Mouse (Mus musculus) heart, adult 2 months (tissue): ENCODE measurements around the gene Plaur. TPM values are rescaled to one million over a fixed set of nuclear protein-coding genes. Genes with fewer than 3 reads are reported as not detected.
A peak's percentile ranks its signal among the peaks of the same experiment; 100 is the strongest.

ENCODE experiments used
- DNase-seq, 2 experiments: peaks; one replicate each; pipeline ENCODE4 v3.0.0; 2021
- H3K27ac ChIP-seq: fragments of 200-600 bp; 2 replicates; pipeline ENCODE4 v1.8.1; 2022
- H3K27me3 ChIP-seq: fragments of 200-500 bp; 2 replicates; pipeline ENCODE4 v1.6.1; 2012; ENCODE audit warnings: mild to moderate bottlenecking, low read length, inconsistent platforms, mixed read lengths; ENCODE audit not compliant: control insufficient read depth, insufficient read depth
- H3K36me3 ChIP-seq: fragments of 200-500 bp; 2 replicates; pipeline ENCODE4 v1.6.1; 2012; ENCODE audit warnings: low read length, inconsistent platforms; ENCODE audit not compliant: control insufficient read depth, insufficient read depth
- H3K4me1 ChIP-seq: fragments of 200-500 bp; 2 replicates; pipeline ENCODE4 v1.6.1; 2011; ENCODE audit warnings: low read length; ENCODE audit not compliant: control insufficient read depth, insufficient read depth
- H3K4me3 ChIP-seq: fragments of 200-600 bp; 2 replicates; pipeline ENCODE4 v1.8.1; 2022
- H3K79me2 ChIP-seq: fragments of 200-500 bp; replicated peaks from 2 replicates; pipeline ENCODE4 v1.6.1; 2012; ENCODE audit warnings: mild to moderate bottlenecking, inconsistent platforms, low read length, moderate library complexity, mixed read lengths; ENCODE audit not compliant: control insufficient read depth, insufficient read depth
- H3K9ac ChIP-seq: fragments of 200-500 bp; 2 replicates; pipeline ENCODE4 v1.6.1; 2012; ENCODE audit warnings: low read depth, mild to moderate bottlenecking, control low read depth, inconsistent platforms, low read length, mixed read lengths
- CTCF ChIP-seq: fragments of 200-600 bp; IDR thresholded peaks from 2 replicates; pipeline ENCODE4 v1.8.1; 2022; ENCODE audit warnings: antibody characterized with exemption, mild to moderate bottlenecking, moderate library complexity
- EP300 ChIP-seq: fragments of 200-500 bp; IDR thresholded peaks from 2 replicates; pipeline ENCODE4 v1.6.1; 2011; ENCODE audit warnings: low read depth, low read length, control low read depth; ENCODE audit not compliant: insufficient read depth
- POLR2A ChIP-seq: fragments of 200-500 bp; IDR thresholded peaks from 2 replicates; pipeline ENCODE4 v1.6.1; 2011; ENCODE audit warnings: mild to moderate bottlenecking, low read depth, low read length, control low read depth; ENCODE audit not compliant: insufficient read depth
- WGBS: fragments of 180-500 bp; shearing (Covaris S2); methylation state at CpG from one replicate; pipeline ENCODE4 v1.1.7; 2018; 5-methylcytosine and 5-hydroxymethylcytosine counted together
- intact Hi-C: fragments of 180-260 bp; cut with DNase I; formaldehyde crosslinking; loops from one replicate; pipeline ENCODE4 v1.15.1; 2025
- polyA plus RNA-seq: library from polyadenylated mRNA; depleted of rRNA; stranded (reverse); fragments of >200 nt; gene quantifications from 2 replicates; pipeline ENCODE4 v1.2.3, GENCODE M21; 2012
- total RNA-seq, 2 experiments: library from RNA; stranded (reverse); gene quantifications; 2 replicates each; pipeline ENCODE4 v1.2.3; 2021

Plaur gene
- total and polyA plus RNA-seq, 3 experiments: 3.3 to 5.0 (median 3.6) TPM

DNA sequence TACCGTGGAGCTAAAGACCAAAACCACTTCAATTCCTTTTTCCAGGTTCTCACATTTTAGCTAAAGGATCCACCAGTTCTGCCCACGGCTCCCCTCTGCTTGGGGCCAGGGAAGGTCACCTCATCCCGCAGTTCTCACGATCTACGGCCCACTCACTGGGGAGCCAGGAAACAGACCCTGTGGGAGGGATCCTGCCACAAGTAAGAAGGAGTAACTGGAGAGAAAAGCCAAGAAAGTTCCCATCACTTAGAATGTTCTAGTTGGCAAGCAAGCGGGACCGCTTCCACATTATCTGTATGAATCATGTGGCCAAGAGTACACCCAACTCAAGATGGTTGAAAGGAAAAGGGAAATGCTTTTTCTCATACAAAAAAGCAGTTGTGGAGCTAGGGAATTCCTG lies 14.6 kb downstream of the Plaur start:
- TF ChIP-seq EP300: no peak
- no peak for TF ChIP-seq CTCF
- no peak for TF ChIP-seq POLR2A
- Histone ChIP-seq H3K36me3 (no peaks in the 10 kb centered on the region), H3K27ac (no peak overlapping the region), H3K27me3 (no peaks in the 10 kb centered on the region), H3K4me3 (no peak overlapping the region), H3K9ac (no peak overlapping the region), H3K79me2 (no peaks in the 10 kb centered on the region), H3K4me1 (no peaks in the 10 kb centered on the region)
- intact Hi-C loops: loop anchor here (5.0 kb wide), 1 partner anchor 185 kb away; no protein-coding TSS in a partner anchor
- WGBS: 54% methylated on average over 7 of the region's 7 CpGs
- DNase-seq: no peak

DNA sequence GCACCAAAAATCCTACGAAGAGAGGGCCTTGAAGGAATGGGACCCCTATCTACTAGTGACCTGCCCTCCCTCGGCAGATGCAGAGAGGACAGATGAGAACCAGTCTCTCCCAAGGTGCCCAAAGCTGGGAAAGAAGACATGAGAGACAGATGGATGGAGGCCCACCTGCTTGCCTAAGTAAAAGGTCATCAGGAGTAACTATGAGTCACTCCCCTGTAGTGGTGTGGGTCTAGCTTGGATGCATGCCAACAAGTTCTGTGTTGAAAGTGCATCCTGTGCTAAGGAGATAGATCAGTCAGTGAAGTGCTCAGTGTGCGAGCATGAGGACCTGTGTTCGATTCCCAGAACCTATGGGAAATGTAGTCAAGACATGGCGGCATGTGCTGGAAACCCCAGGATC lies 16.6 kb downstream of the Plaur start:
- H3K27me3 ChIP-seq: no peaks in the 10 kb centered on the region

GRCm38 (mm10) chr7:24479685-24480084 lies 17.4 kb downstream of the Plaur start:
- TF ChIP-seq POLR2A (no peak), EP300 (no peak), CTCF (no peak)
- Histone ChIP-seq H3K4me3 (no peak overlapping the region), H3K4me1 (no peaks in the 10 kb centered on the region), H3K79me2 (no peaks in the 10 kb centered on the region), H3K9ac (no peak overlapping the region), H3K36me3 (no peaks in the 10 kb centered on the region), H3K27ac (no peak overlapping the region), H3K27me3 (no peaks in the 10 kb centered on the region)
- WGBS: 93% methylated on average over 2 of the region's 2 CpGs
- intact Hi-C loops: loop anchor here (5.0 kb wide), 1 partner anchor 183 kb away; no protein-coding TSS in a partner anchor
- no peak for DNase-seq

More for the DNA sequence above, 16.6 kb downstream of the Plaur start:
- intact Hi-C loops: loop anchor here (5.0 kb wide), 1 partner anchor 183 kb away; no protein-coding TSS in a partner anchor
- no peak for TF ChIP-seq POLR2A
- TF ChIP-seq EP300: no peak
- no peak for TF ChIP-seq CTCF
- H3K4me3 ChIP-seq: no peak overlapping the region
- H3K9ac ChIP-seq: no peak overlapping the region
- H3K27ac ChIP-seq: no peak overlapping the region
- WGBS: 77% methylated on average over 5 of the region's 5 CpGs
- H3K36me3 ChIP-seq: no peaks in the 10 kb centered on the region
- H3K79me2 ChIP-seq: no peaks in the 10 kb centered on the region
- H3K4me1 ChIP-seq: no peaks in the 10 kb centered on the region
- no peak for DNase-seq

DNA sequence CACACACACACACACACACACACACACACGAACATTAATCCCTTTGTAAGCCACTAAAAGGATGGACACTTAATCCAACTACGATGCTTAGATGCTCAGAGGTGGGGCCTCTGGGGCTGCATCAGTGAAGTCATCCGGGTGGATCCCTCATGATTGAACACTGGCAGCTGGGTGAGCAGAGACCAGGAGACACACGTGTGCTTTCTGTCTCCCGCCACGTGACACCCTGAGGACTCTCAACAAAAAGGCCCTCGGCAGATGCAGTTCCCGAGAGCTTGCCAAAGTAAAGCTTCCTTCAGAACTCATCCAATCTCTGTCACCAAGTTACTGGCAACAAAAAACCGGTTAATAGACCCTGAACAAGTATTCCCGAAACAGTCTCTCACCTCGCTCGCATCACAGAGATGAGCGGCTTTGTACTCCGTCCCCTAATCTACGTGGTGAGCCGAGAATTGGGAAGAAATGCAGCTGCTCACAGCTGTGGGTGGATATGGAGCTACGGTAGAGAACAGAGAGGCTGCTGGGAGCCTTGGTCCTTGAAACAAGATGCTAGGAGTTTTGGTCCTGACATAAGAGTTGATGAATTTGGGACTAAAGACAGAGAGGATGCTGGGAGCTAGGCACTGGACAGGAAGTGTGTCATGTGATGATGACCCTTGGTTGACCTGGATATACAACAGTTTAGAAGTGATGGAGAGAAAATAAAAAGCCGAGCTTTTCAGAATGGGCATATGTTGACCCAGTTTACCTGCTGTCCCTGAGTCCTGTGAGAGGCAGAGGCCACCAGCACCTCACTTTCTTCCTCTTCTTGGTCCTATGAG lies 18.0 kb downstream of the Plaur start:
- no peak overlapping the region for H3K9ac ChIP-seq
- no peak overlapping the region for H3K4me3 ChIP-seq
- no peaks in the 10 kb centered on the region for H3K79me2 ChIP-seq
- WGBS: 49% methylated on average over 18 of the region's 18 CpGs
- TF ChIP-seq EP300: no peak
- TF ChIP-seq CTCF: no peak
- intact Hi-C loops: no loop called here
- no peak for DNase-seq
- no peaks in the 10 kb centered on the region for H3K4me1 ChIP-seq
- no peak overlapping the region for H3K27ac ChIP-seq
- no peaks in the 10 kb centered on the region for H3K36me3 ChIP-seq
- H3K27me3 ChIP-seq: no peaks in the 10 kb centered on the region

GRCm38 (mm10) chr7:24480986-24481473 lies 18.7 kb downstream of the Plaur start:
- H3K27ac ChIP-seq: no peak overlapping the region
- no peaks in the 10 kb centered on the region for H3K27me3 ChIP-seq
- no peak overlapping the region for H3K9ac ChIP-seq

More at GRCm38 (mm10) chr7:24480986-24481473, 18.7 kb downstream of the Plaur start:
- no peaks in the 10 kb centered on the region for H3K79me2 ChIP-seq
- peak overlapping the region; percentile 59 for H3K4me3 ChIP-seq
- no peak for DNase-seq
- WGBS: 21% methylated on average over 14 of the region's 14 CpGs
- intact Hi-C loops: no loop called here
- H3K36me3 ChIP-seq: no peaks in the 10 kb centered on the region
- H3K4me1 ChIP-seq: no peaks in the 10 kb centered on the region
- no peak for TF ChIP-seq EP300
- no peak for TF ChIP-seq CTCF
- TF ChIP-seq POLR2A: no peak
